15 mouse cellular contexts compared by ENCODE assay signal in the genomic region with DNA sequence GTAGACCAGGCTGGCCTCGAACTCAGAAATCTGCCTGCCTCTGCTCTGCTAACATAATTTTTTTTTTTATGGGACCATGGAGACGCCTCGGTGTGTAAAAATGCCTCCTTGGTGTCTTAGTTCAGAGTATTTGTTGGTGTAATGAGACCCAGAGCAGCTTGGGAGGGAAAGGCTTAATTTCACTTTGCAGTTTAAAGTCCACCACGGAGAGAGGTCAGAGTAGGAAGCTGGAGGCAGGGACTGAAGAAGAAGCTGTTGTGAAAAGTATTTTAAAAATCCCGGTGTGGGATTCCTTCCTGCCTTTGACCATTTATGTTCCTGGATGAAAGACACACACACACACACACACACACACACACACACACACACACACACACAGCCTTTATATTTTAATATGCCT. TPM values are rescaled to one million over a fixed set of nuclear protein-coding genes. Genes with fewer than 3 reads are reported as not detected.
"Had no signal": no experiment of that assay in that cellular context is flagged by ENCODE, and none has a peak within 500 bp of the region (broad histone marks: within the 10 kb centered on the region; RNA-seq: fewer than 3 reads in every experiment).

No protein-coding gene starts in this region.

- H3K4me2 ChIP-seq: liver, embryonic 11.5 days; liver, embryonic 15.5 days; midbrain, embryonic 13.5 days; neural tube, embryonic 15.5 days had no signal

- H3K36me3 ChIP-seq: limb, embryonic 10.5 days; liver, embryonic 15.5 days; midbrain, embryonic 13.5 days; neural tube, embryonic 15.5 days had no signal

- H3K4me1 ChIP-seq: limb, embryonic 10.5 days; midbrain, embryonic 13.5 days; neural tube, embryonic 15.5 days had no signal

- H3K27ac ChIP-seq: left cerebral cortex, adult 2 months; limb, embryonic 10.5 days; liver, embryonic 15.5 days; midbrain, embryonic 13.5 days; neural tube, embryonic 15.5 days; stomach, postnatal 0 days had no signal

- H3K4me3 ChIP-seq: left cerebral cortex, adult 2 months; limb, embryonic 10.5 days; liver, embryonic 15.5 days; midbrain, embryonic 13.5 days; neural tube, embryonic 15.5 days had no signal

- H3K9ac ChIP-seq: liver, embryonic 15.5 days; midbrain, embryonic 13.5 days; neural tube, embryonic 15.5 days had no signal

- DNase-seq: lung, adult 2 months; lung, postnatal 36 days; thymus, adult 18-20 months; thymus, postnatal 14 days had no signal

- H3K27me3 ChIP-seq: liver, embryonic 15.5 days; midbrain, embryonic 13.5 days; neural tube, embryonic 15.5 days had no signal

- H3K9me3 ChIP-seq: limb, embryonic 10.5 days; liver, embryonic 15.5 days; midbrain, embryonic 13.5 days; neural tube, embryonic 15.5 days had no signal

- ATAC-seq: hindbrain, embryonic 16.5 days; inflammation-experienced regulatory T-cells, adult 6 months; lung, postnatal 0 days; midbrain, embryonic 13.5 days had no signal

RNA-seq across cellular contexts. Expression of gene Phkg1, which starts 27.6 kb away (rescaled TPM):
- polyA plus RNA-seq: neural tube, embryonic 11.5 days had no signal
